Mouse (Mus musculus): ENCODE results near the gene Sds. TPM values are rescaled to one million over a fixed set of nuclear protein-coding genes. Genes with fewer than 3 reads are reported as not detected.
"Not testable (repeated sequence)": the region's sequence is repeated elsewhere in the genome, so short reads cannot be mapped to it uniquely, and the experiment has no call there.

Gene Sds
- total RNA-seq, 2 experiments from 2014 or later = not detected

DNA sequence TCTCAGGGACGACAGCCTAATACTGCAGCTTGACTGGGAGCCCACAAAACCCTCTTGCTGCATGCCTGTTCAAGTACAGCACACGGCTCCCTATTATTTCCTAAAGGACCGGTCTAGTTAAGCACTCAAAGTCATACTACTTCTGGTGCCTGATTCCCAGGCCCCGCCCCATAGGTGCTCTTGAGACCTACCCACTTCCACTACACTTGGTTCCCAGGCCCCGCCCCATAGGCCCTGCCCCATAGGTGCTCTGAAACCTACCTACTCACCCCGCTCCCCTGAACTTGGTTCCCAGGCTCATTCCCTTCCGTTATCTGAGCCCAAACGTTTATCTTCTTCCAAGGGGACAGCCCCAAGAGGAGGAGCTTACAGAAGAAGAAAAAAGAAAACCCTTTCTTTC, 11.5 kb downstream of the Sds start:
- DNase-seq (ENCODE audit: low spot score in 2 of 2) = no peak

DNA sequence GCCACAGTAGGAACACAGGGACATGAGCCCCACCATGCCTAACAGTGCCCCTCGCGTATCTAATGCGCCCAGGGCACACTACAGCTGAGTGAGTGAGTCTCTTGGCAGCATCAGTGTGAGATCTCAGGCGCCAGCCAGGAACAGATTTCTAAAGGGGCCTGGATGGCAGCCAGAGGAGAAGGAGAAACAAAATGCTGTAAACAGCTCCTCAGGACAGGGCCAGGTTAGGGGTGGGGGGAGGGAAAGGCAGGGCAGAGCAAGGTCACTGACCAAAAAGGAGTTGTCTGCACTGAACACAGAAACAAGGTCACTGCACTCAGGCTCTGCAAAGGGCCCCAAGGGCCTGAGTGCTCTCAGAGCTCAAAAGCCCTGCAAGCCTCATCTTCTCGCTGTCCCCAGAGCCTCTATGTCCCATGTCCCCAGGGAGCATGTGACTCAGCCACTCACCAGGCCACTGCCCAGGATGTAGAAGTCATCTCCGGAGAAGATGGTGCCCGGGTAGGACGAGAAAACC, 14.4 kb downstream of the Sds start:
- no peak for DNase-seq (ENCODE audit: low spot score in 2 of 2)

DNA sequence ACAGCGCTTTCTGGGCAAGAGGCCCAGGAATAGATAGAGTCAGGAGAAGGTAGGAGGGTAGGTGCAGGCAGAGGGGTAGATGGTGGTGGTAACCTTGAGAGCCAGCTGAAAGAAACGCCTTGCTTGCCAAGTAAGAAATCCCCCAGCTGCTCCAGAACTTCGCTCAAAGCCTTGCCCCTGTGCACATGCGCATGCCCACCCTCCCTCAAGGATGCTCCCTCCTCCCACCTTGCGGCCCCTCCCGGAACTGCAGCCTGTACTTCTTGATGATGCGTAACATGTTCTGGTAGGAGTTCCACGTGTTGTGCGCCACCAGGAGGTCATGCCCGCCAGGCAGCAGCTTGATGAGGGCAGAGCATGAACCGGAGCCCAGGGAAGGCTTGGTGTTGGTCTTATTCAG, 16.1 kb downstream of the Sds start:
- DNase-seq (ENCODE audit: low spot score in 2 of 2) = no peak

GRCm38 (mm10) chr5:120493440-120493839, 17.1 kb downstream of the Sds start:
- no peak for DNase-seq (ENCODE audit: low spot score in 2 of 2)

GRCm38 (mm10) chr5:120493873-120494395, 17.6 kb downstream of the Sds start:
- no peak for DNase-seq (ENCODE audit: low spot score in 2 of 2)

- DNase-seq (ENCODE audit: low spot score in 2 of 2) = no peak
These were observed 18.9 kb downstream of the Sds start for GRCm38 (mm10) chr5:120495064-120495702.

- no peak for DNase-seq (ENCODE audit: low spot score in 2 of 2)
These were observed 19.4 kb downstream of the Sds start for GRCm38 (mm10) chr5:120495703-120496226.

GRCm38 (mm10) chr5:120497071-120497470, 20.7 kb downstream of the Sds start:
- DNase-seq (ENCODE audit: low spot score in 2 of 2) = no peak

DNA sequence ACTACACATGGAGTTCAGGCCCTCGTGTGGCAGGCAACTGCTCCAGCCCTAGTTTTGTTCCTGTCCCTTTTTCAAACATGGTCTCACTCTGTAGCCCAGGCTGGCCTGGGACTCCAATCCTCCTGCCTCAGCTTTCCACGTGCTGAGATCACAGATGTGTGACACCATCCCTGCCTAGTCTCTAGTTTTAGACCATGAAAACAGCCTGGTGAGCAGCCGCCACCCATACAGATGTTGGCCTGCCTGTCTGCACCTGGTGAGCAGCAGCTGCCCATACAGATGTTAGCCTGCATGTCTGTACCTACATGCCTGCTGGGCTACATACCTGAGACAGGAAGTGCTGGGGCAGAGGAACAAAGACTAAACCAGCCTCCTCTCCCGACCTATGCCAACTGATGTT, 22.9 kb downstream of the Sds start:
- no peak for DNase-seq (ENCODE audit: low spot score in 2 of 2)

GRCm38 (mm10) chr5:120500609-120501008, 24.3 kb downstream of the Sds start:
- not testable (repeated sequence) for DNase-seq (ENCODE audit: low spot score in 2 of 2)

GRCm38 (mm10) chr5:120502147-120502621, 25.9 kb downstream of the Sds start:
- DNase-seq (ENCODE audit: low spot score in 2 of 2) = no peak

- DNase-seq (ENCODE audit: low spot score in 2 of 2) = no peak
These were observed 26.4 kb downstream of the Sds start for GRCm38 (mm10) chr5:120502675-120503143.

- DNase-seq (ENCODE audit: low spot score in 2 of 2) = peak; percentile 81 to 87
These were observed 26.9 kb downstream of the Sds start, which contains the start of gene Plbd2 for GRCm38 (mm10) chr5:120503144-120503795. Plbd2 (minus strand) TSS chr5:120503625.

- peak; percentile 68 to 81 for DNase-seq (ENCODE audit: low spot score in 2 of 2)
These were observed 29.0 kb downstream of the Sds start for GRCm38 (mm10) chr5:120505368-120505767.

DNA sequence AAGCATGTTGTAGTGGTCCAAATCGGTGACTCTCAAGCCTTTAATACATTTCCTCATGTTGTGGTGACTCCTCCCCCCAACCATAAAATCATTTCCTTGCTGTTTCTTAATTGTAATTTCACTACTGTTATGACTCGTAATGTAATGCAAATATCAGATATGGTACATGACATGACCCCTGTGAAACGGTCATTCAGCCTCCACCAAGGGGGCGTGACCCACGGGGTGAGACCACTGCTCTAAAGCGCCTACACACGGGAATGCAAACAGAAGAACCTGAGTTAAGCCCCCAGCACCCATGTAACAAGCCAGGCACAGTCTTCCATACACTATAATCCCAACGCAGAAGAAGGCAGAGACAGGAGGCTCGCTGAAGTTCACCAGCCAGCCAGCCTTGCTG, 29.5 kb downstream of the Sds start:
- DNase-seq (ENCODE audit: low spot score in 2 of 2) = no peak

GRCm38 (mm10) chr5:120506490-120506889, 30.2 kb downstream of the Sds start:
- no peak for DNase-seq (ENCODE audit: low spot score in 2 of 2)

GRCm38 (mm10) chr5:120507311-120507710, 31.0 kb downstream of the Sds start:
- no peak for DNase-seq (ENCODE audit: low spot score in 2 of 2)

DNA sequence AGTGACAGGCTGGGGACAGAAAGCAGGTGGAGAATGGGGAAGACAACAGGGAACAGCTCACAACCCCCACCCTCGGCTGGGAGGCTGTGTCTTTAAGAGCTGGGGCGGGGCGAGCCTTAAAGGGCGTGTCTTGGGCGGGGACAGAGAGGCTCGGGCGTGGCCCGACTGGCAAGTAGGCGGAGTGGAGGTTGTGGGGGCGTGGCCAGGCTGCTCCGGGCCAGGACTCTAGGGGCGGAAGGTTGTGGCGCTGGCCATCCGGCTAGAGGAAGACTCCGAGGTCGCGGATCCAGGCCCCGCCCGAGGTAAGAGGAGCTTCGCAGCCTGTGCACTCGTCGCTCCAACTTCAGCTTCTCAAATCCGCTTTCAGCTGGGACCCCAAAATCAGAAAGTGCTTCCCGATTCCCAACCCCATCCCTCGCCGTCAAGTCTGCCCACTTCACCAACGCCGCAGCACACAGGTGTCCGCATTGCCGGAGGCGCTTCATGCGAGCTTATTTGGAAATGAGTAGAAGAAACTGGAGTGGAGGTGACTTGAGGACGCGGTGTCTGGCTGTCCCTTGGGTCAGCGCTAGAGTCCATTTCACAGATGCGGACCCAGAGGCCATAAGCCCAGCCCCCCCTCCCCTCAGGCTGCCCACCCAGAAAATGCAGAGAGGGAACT, 34.8 kb downstream of the Sds start, which contains the start of gene Slc8b1:
Gene Slc8b1, plus strand, starts transcription at position 187 of the 661 bp plus-strand sequence.
- peak; percentile 93 to 97 for DNase-seq (ENCODE audit: low spot score in 2 of 2)

DNA sequence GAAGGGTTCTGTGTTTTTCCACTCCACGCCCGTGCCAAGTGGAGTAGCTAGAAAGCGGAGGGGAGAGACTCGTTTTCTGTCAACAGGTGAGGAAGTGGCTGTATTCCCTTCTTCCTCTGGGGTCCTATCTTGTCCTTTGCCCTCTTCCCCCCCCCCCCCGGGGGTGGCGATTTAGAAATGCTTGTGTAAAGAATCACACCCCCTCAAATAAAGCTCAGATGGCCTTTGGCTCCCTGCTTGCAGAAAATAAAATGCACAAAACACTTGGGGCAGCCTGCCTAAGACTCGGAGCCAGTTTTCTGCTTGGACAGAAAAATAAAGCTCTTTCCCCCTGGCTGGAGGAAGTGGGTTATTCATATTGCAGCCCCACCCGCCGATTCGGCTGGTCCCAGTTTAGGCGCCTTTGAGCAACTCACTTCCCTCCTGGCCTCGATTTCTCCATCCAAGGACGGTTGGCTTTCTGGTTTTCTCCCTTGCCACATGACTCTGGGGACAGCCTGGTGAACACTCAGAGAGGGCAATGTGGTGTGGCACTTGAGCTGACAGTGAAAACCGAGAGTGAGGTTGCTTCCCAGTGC, 35.4 kb downstream of the Sds start:
- peak in 1 of 2 experiments; percentile 63 for DNase-seq (ENCODE audit: low spot score in 2 of 2)

GRCm38 (mm10) chr5:120512911-120513555, 36.7 kb downstream of the Sds start:
- DNase-seq (ENCODE audit: low spot score in 2 of 2) = no peak
